Mouse (Mus musculus) ES-E14 (cell line): Measurements from ENCODE around the gene Fam178b. TPM values are rescaled to one million over a fixed set of nuclear protein-coding genes. Genes with fewer than 3 reads are reported as not detected.
"Not testable (repeated sequence)": the region's sequence is repeated elsewhere in the genome, so short reads cannot be mapped to it uniquely, and the experiment has no call there.

Source experiments
- DNase-seq: peaks from one replicate; pipeline ENCODE4 v3.0.0-alpha.2; 2013; ENCODE audit warnings: low read depth, low spot score
- H3K27ac ChIP-seq: 2 replicates; pipeline ENCODE4 v1.5.1; 2012; ENCODE audit warnings: low read depth, mild to moderate bottlenecking, low read length, moderate library complexity, mixed read lengths; ENCODE audit not compliant: poor library complexity, insufficient read depth, severe bottlenecking
- H3K36me3 ChIP-seq: 2 replicates; pipeline ENCODE4 v1.6.1; 2012; ENCODE audit warnings: mild to moderate bottlenecking, low read length, moderate library complexity, mixed read lengths; ENCODE audit not compliant: control insufficient read depth, poor library complexity, insufficient read depth, severe bottlenecking
- H3K4me1 ChIP-seq, 2 experiments: fragments of 150-350 bp in 1 of 2; sonication (generic) in 1 of 2; 2 replicates each; pipeline ENCODE4 v1.6.1; 2012; ENCODE audit warnings: low read length in 2 of 2, mild to moderate bottlenecking in 1 of 2, mixed read lengths in 1 of 2; ENCODE audit not compliant: control insufficient read depth in 2 of 2, insufficient read depth in 2 of 2, poor library complexity in 1 of 2
- H3K4me3 ChIP-seq, 2 experiments: fragments of 150-350 bp in 1 of 2; sonication (generic) in 1 of 2; 2 replicates each; pipeline ENCODE4 v1.5.1; 2012; ENCODE audit warnings: low read length in 2 of 2, low read depth in 1 of 2, mild to moderate bottlenecking in 1 of 2, mixed read lengths in 1 of 2; ENCODE audit not compliant: insufficient read depth in 1 of 2, poor library complexity in 1 of 2, severe bottlenecking in 1 of 2
- H3K9ac ChIP-seq: 2 replicates; pipeline ENCODE4 v1.6.1; 2012; ENCODE audit warnings: low read depth, mild to moderate bottlenecking, low read length, mixed read lengths; ENCODE audit not compliant: poor library complexity, insufficient read depth, severe bottlenecking
- H3K9me3 ChIP-seq: fragments of 150-350 bp; sonication (generic); 2 replicates; pipeline ENCODE4 v1.6.1; 2012; ENCODE audit warnings: low read depth, mild to moderate bottlenecking, low read length; ENCODE audit not compliant: control insufficient read depth, insufficient read depth
- CHD2 ChIP-seq: IDR thresholded peaks from 2 replicates; pipeline ENCODE4 v1.6.1; 2014; ENCODE audit warnings: mild to moderate bottlenecking, low read depth, low read length, inconsistent platforms
- HCFC1 ChIP-seq: IDR thresholded peaks from 2 replicates; pipeline ENCODE4 v1.6.1; 2012; ENCODE audit warnings: low read length, inconsistent platforms, borderline replicate concordance; ENCODE audit not compliant: insufficient read depth
- MAFK ChIP-seq: IDR thresholded peaks from 2 replicates; pipeline ENCODE4 v1.6.1; 2014; ENCODE audit warnings: mild to moderate bottlenecking, low read depth, low read length, inconsistent platforms; ENCODE audit not compliant: insufficient read depth
- ZC3H11A ChIP-seq: IDR thresholded peaks from 2 replicates; pipeline ENCODE4 v1.6.1; 2012; ENCODE audit warnings: low read depth, mild to moderate bottlenecking, inconsistent platforms, low read length, borderline replicate concordance
- ZNF384 ChIP-seq: IDR thresholded peaks from 2 replicates; pipeline ENCODE4 v1.6.1; 2012; ENCODE audit warnings: low read depth, low read length, inconsistent platforms
- in situ Hi-C, 2 experiments: fragments of 600-800 bp; cut with MboI; formaldehyde crosslinking; loops; one replicate each; pipeline ENCODE4 v1.15.1; 2025; ENCODE audit warnings: low sequenced_read_pairs in 2 of 2, inconsistent platforms in 1 of 2; ENCODE audit not compliant: unreplicated experiment in 2 of 2
- total RNA-seq: library from RNA; depleted of rRNA; stranded (reverse); fragments of 300-350 nt; gene quantifications from 2 replicates; pipeline ENCODE4 v1.2.3, GENCODE M21; 2012

Gene Fam178b
- total RNA-seq, 1 experiment = 8.0 TPM

DNA sequence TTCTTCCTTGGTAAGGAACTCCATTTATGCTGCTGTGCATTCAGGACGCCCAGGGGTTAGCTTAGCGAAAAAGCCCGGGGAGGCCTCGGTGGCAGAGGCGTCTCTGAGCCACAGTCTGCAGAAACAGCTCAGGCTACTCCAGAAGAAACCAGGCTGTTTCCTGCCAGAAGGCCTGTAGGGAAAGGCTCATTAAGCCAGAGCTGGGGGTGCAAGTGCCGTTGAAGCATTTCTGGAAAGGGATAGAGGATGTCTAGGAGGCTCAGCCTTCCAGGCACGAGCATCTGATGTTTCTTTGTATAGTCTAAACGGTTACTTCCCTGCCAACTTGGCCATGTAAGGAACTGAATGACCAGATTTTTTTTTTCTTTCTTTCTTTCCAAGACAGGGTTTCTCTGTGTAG, 54.4 kb downstream of the Fam178b start:
- H3K27ac ChIP-seq = no peak overlapping the region
- no peak overlapping the region for H3K9ac ChIP-seq
- no peaks in the 10 kb centered on the region for H3K9me3 ChIP-seq
- no peak for DNase-seq
- in situ Hi-C loops = no loop called here
- H3K36me3 ChIP-seq = peaks cover 13% of the 10 kb centered on the region
- TF ChIP-seq ZC3H11A = no peak
- TF ChIP-seq HCFC1 = no peak
- TF ChIP-seq ZNF384 = no peak
- no peak for TF ChIP-seq MAFK
- TF ChIP-seq CHD2 = no peak
- no peak overlapping the region for H3K4me3 ChIP-seq
- peaks cover 0 to 12% of the 10 kb centered on the region in 2 experiments; a peak in 2 of 4 replicates for H3K4me1 ChIP-seq

DNA sequence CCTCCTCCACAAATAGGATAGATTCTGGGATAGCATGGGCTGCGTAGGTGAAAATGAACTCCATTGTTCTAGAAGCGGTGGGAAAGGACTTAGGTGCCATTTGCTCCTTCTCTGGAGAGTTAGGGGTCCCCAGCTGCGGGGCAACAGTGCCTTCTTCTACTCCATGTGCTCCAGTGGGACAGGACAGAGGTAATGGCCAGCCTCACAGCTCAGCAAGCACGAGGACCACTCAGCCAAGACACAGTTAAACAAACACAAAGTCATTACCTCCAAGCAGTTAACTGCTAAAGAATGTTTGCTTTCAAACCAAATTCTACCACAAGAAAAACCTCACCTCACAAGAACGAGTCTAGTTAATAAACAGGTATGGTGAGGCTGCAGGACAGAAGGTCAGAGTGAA, 57.5 kb downstream of the Fam178b start:
- in situ Hi-C loops = no loop called here
- Histone ChIP-seq H3K4me3 (no peak overlapping the region), H3K9me3 (no peaks in the 10 kb centered on the region), H3K36me3 (peaks cover 2% of the 10 kb centered on the region), H3K27ac (no peak overlapping the region), H3K9ac (no peak overlapping the region), H3K4me1 (peaks cover 0 to 6% of the 10 kb centered on the region in 2 experiments; a peak in 2 of 4 replicates)
- no peak for DNase-seq
- TF ChIP-seq ZNF384 = no peak
- TF ChIP-seq CHD2 = no peak
- TF ChIP-seq HCFC1 = no peak
- TF ChIP-seq MAFK = no peak

DNA sequence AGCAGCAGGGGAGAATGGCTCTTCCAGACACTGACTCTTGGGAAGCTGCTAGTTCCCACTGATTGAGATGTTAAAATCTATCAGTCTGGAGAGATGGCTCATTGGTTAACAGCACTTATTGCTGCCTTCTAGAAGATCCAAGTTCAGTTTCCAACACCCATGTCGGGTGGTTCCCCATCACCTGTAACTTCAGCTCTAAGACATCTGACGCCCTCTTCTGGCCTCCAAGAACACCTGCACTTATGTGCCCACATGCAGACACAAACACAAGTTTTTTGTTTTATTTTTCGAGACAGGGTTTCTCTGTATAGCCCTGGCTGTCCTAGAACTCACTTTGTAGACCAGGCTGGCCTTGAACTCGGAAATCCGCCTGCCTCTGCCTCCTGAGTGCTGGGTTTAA, 67.0 kb downstream of the Fam178b start:
- H3K4me3 ChIP-seq, DNase-seq, H3K9ac ChIP-seq, H3K36me3 ChIP-seq, H3K9me3 ChIP-seq, in situ Hi-C loops, H3K27ac ChIP-seq: not testable (repeated sequence)
- peaks cover 5 to 23% of the 10 kb centered on the region in 2 experiments; a peak in 3 of 4 replicates for H3K4me1 ChIP-seq

DNA sequence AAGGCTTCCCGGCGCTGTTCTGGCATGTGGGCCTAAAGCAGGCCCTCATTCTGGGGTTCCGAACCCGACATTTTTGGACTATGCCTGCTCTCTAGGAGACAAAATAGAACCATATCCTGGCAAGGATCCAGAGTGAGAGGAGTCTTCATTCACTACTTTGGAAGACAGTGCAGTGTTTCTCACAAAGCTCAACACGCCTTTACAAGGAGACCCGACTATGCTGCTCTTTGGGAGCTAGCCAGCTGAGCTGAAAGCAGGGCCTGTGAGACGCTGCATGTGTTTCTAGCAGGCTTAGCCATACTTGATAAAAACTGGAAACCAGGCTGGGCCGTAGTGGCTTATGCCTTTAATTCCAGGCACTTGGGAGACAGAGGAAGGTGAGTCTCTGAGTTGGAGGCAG, 67.8 kb downstream of the Fam178b start:
- Histone ChIP-seq H3K36me3 (no peaks in the 10 kb centered on the region), H3K27ac (no peak overlapping the region), H3K4me3 (no peak overlapping the region), H3K4me1 (peaks cover 5 to 23% of the 10 kb centered on the region in 2 experiments; a peak in 3 of 4 replicates), H3K9me3 (no peaks in the 10 kb centered on the region), H3K9ac (no peak overlapping the region)
- no peak for DNase-seq
- no peak for TF ChIP-seq MAFK
- TF ChIP-seq ZC3H11A = no peak
- no peak for TF ChIP-seq CHD2
- TF ChIP-seq HCFC1 = no peak
- TF ChIP-seq ZNF384 = no peak
- in situ Hi-C loops = no loop called here

DNA sequence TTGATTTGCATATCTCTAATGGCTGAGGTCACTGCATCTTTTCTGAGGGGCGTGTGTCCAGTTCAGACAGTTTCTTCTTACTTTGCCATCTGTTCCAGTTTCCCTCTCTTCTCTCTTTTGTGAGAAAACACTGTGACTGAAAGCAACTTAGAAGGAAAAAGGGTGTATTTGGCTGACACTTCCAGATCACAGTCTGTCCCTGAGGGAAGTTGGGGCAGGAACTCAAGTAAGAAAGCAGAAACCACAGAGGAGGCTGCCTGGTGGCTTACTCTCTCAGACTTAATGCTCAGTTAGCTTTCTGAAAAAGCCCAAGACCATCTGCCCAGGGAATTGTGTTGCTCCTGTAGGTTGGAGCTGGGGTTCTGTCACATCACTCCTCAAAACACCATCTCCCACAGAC, 68.4 kb downstream of the Fam178b start:
- Histone ChIP-seq H3K9ac (no peak overlapping the region), H3K4me3 (no peak overlapping the region), H3K27ac (no peak overlapping the region), H3K36me3 (no peaks in the 10 kb centered on the region), H3K9me3 (no peaks in the 10 kb centered on the region), H3K4me1 (peaks cover 5 to 26% of the 10 kb centered on the region in 2 experiments; a peak in 3 of 4 replicates)
- in situ Hi-C loops = no loop called here
- TF ChIP-seq ZC3H11A (no peak), CHD2 (no peak), MAFK (no peak), HCFC1 (no peak), ZNF384 (no peak)
- DNase-seq = no peak
